Mouse (Mus musculus) megakaryocyte, embryonic 14.5 days (primary cell): Measurements from ENCODE around the gene Dnase1l1. TPM values are rescaled to one million over a fixed set of nuclear protein-coding genes. Genes with fewer than 3 reads are reported as not detected.
A peak's percentile ranks its signal among the peaks of the same experiment; 100 is the strongest.

ENCODE experiments used
- H3K27me3 ChIP-seq: replicated peaks from 2 replicates; pipeline ENCODE3; 2012; ENCODE audit warnings: inconsistent platforms
- H3K36me3 ChIP-seq: replicated peaks from 2 replicates; pipeline ENCODE3; 2012; ENCODE audit warnings: low read length, inconsistent platforms, mixed read lengths
- H3K4me1 ChIP-seq: 2 replicates; pipeline ENCODE4 v1.6.1; 2012; ENCODE audit warnings: inconsistent platforms
- H3K4me3 ChIP-seq: replicated peaks from 2 replicates; pipeline ENCODE3; 2012; ENCODE audit warnings: moderate library complexity, mild to moderate bottlenecking, inconsistent platforms
- H3K9me3 ChIP-seq: 2 replicates; pipeline ENCODE4 v1.6.1; 2012; ENCODE audit warnings: inconsistent platforms
- FLI1 ChIP-seq: IDR thresholded peaks from 2 replicates; pipeline ENCODE4 v1.6.1; 2012; ENCODE audit warnings: low read length, inconsistent platforms, mixed read lengths
- GATA1 ChIP-seq: IDR thresholded peaks from 3 replicates; pipeline ENCODE4 v1.6.1; 2012; ENCODE audit warnings: mixed read lengths, low read length, inconsistent platforms, borderline replicate concordance
- polyA plus RNA-seq: library from polyadenylated mRNA; stranded (reverse); fragments of >175 nt; gene quantifications from 2 replicates; pipeline ENCODE4 v1.2.3, GENCODE M21; 2012; ENCODE audit warnings: low replicate concordance; ENCODE audit not compliant: insufficient read depth

Gene Dnase1l1
- polyA plus RNA-seq, 1 experiment: 2.8 TPM

GRCm38 (mm10) chrX:74296538-74297448 is 14.7 kb upstream of the Dnase1l1 start, which contains the start of gene Atp6ap1:
Gene Atp6ap1, plus strand, starts transcription at chrX:74297097.
- Histone ChIP-seq H3K4me3 (peak within 1 kb of the TSS; percentile 97), H3K36me3 (peaks cover 35% of the 10 kb centered on the region), H3K4me1 (peaks cover 14% of the 10 kb centered on the region; the same call in 1 of the 2 replicates), H3K9me3 (0 out of 2 replicates have a peak, but pooled peaks cover 3% of the 10 kb centered on the region), H3K27me3 (peaks cover 11% of the 10 kb centered on the region)
- no peak for TF ChIP-seq GATA1
- TF ChIP-seq FLI1: no peak

GRCm38 (mm10) chrX:74293431-74293830 is 11.3 kb upstream of the Dnase1l1 start:
- H3K4me1 ChIP-seq: peaks cover 6% of the 10 kb centered on the region; the same call in 1 of the 2 replicates
- peaks cover 22% of the 10 kb centered on the region for H3K36me3 ChIP-seq
- H3K4me3 ChIP-seq: no peak overlapping the region
- H3K27me3 ChIP-seq: peaks cover 12% of the 10 kb centered on the region
- no peak for TF ChIP-seq FLI1
- no peak for TF ChIP-seq GATA1
- 0 out of 2 replicates have a peak, but pooled peaks cover 3% of the 10 kb centered on the region for H3K9me3 ChIP-seq

GRCm38 (mm10) chrX:74283092-74283437 is 928 bp upstream of the Dnase1l1 start:
- peaks cover 19% of the 10 kb centered on the region for H3K27me3 ChIP-seq
- H3K4me3 ChIP-seq: peak overlapping the region; percentile 95
- peaks cover 19% of the 10 kb centered on the region for H3K4me1 ChIP-seq
- H3K9me3 ChIP-seq: no peaks in the 10 kb centered on the region
- TF ChIP-seq FLI1 (no peak), GATA1 (no peak)
- H3K36me3 ChIP-seq: peaks cover 36% of the 10 kb centered on the region

- peaks cover 31% of the 10 kb centered on the region for H3K36me3 ChIP-seq
- peaks cover 19% of the 10 kb centered on the region for H3K27me3 ChIP-seq
- peak overlapping the region; percentile 95 for H3K4me3 ChIP-seq
- no peak for TF ChIP-seq GATA1
- no peak for TF ChIP-seq FLI1
- no peaks in the 10 kb centered on the region for H3K9me3 ChIP-seq
- peaks cover 21% of the 10 kb centered on the region for H3K4me1 ChIP-seq
Observed at GRCm38 (mm10) chrX:74282395-74283091, 406 bp upstream of the Dnase1l1 start.

- H3K9me3 ChIP-seq: no peaks in the 10 kb centered on the region
- peaks cover 21% of the 10 kb centered on the region for H3K27me3 ChIP-seq
- H3K4me1 ChIP-seq: peaks cover 24% of the 10 kb centered on the region
- peaks cover 36% of the 10 kb centered on the region for H3K36me3 ChIP-seq
- TF ChIP-seq FLI1 (no peak), GATA1 (no peak)
- H3K4me3 ChIP-seq: peak overlapping the region; percentile 95
Observed at GRCm38 (mm10) chrX:74281041-74281731, 951 bp downstream of the Dnase1l1 start.

- Histone ChIP-seq H3K9me3 (no peaks in the 10 kb centered on the region), H3K36me3 (peaks cover 31% of the 10 kb centered on the region), H3K27me3 (peaks cover 25% of the 10 kb centered on the region), H3K4me1 (peaks cover 22% of the 10 kb centered on the region), H3K4me3 (no peak overlapping the region)
- TF ChIP-seq GATA1 (no peak), FLI1 (no peak)
Observed at GRCm38 (mm10) chrX:74277916-74278315, 4.2 kb downstream of the Dnase1l1 start.

- TF ChIP-seq FLI1 (no peak), GATA1 (no peak)
- peaks cover 40% of the 10 kb centered on the region for H3K36me3 ChIP-seq
- no peak overlapping the region for H3K4me3 ChIP-seq
- H3K4me1 ChIP-seq: peaks cover 26% of the 10 kb centered on the region
- peaks cover 12% of the 10 kb centered on the region for H3K27me3 ChIP-seq
- H3K9me3 ChIP-seq: peaks cover 5% of the 10 kb centered on the region; the same call in 1 of the 2 replicates
Observed at GRCm38 (mm10) chrX:74273422-74274322, 8.5 kb downstream of the Dnase1l1 start.

GRCm38 (mm10) chrX:74270902-74271551 is 11.1 kb downstream of the Dnase1l1 start:
- Histone ChIP-seq H3K4me3 (peak overlapping the region; percentile 91), H3K36me3 (peaks cover 25% of the 10 kb centered on the region), H3K27me3 (peaks cover 8% of the 10 kb centered on the region), H3K4me1 (peaks cover 20% of the 10 kb centered on the region), H3K9me3 (peaks cover 5% of the 10 kb centered on the region; the same call in 1 of the 2 replicates)
- TF ChIP-seq GATA1 (no peak), FLI1 (no peak)
